Mouse (Mus musculus) embryonic fibroblast, embryonic 13.5 days (primary cell): ENCODE measurements at regions not wholly inside any gene's neighbourhood (a gene's known extent, or its start where the extent isn't known, plus 50 kb on each side); places are given as distances from the start of the nearest gene placed in this dataset.

Experiments
- CTCF ChIP-seq: IDR thresholded peaks from 2 replicates; pipeline ENCODE4 v1.5.1; 2011; ENCODE audit warnings: mild to moderate bottlenecking, control low read depth, low read length, moderate library complexity, borderline replicate concordance; ENCODE audit not compliant: insufficient read depth
- POLR2A ChIP-seq: IDR thresholded peaks from 2 replicates; pipeline ENCODE4 v1.6.1; 2011; ENCODE audit warnings: low read depth, mild to moderate bottlenecking, control low read depth, low read length, moderate library complexity

- TF ChIP-seq POLR2A (no peak), CTCF (no peak)
Observed at GRCm38 (mm10) chr11:27027243-27027852, 433.5 kb upstream of the Vrk2 start.
